Mouse (Mus musculus) adrenal gland, adult (tissue): Measurements from ENCODE around the gene Kcnj15.

Experiments used
- DNase-seq, 2 experiments: peaks; one replicate each; pipeline ENCODE4 v3.0.0; 2022 to 2023; ENCODE audit warnings: low spot score in 1 of 2; ENCODE audit not compliant: inconsistent age in 2 of 2

Kcnj15 gene

GRCm38 (mm10) chr16:95244626-95245303 lies 12.6 kb upstream of the Kcnj15 start:
- no peak for DNase-seq

GRCm38 (mm10) chr16:95245499-95245898 lies 11.9 kb upstream of the Kcnj15 start:
- DNase-seq, result peak in 1 of 2 experiments; percentile 23

GRCm38 (mm10) chr16:95248646-95249045 lies 8.7 kb upstream of the Kcnj15 start:
- DNase-seq, result no peak

- DNase-seq, result no peak
Measured at GRCm38 (mm10) chr16:95256648-95257047, 710 bp upstream of the Kcnj15 start.

GRCm38 (mm10) chr16:95258100-95258499 lies 742 bp downstream of the Kcnj15 start:
- no peak for DNase-seq

- DNase-seq, result no peak
Measured at GRCm38 (mm10) chr16:95259505-95259904, 2.1 kb downstream of the Kcnj15 start.

- DNase-seq, result peak; percentile 14 to 39
Measured at GRCm38 (mm10) chr16:95260693-95261092, 3.3 kb downstream of the Kcnj15 start.

- no peak for DNase-seq
Measured at GRCm38 (mm10) chr16:95261807-95262206, 4.4 kb downstream of the Kcnj15 start.

- no peak for DNase-seq
Measured at GRCm38 (mm10) chr16:95262706-95263363, 5.5 kb downstream of the Kcnj15 start.

GRCm38 (mm10) chr16:95264324-95264723 lies 7.0 kb downstream of the Kcnj15 start:
- no peak for DNase-seq

GRCm38 (mm10) chr16:95267481-95268183 lies 10.3 kb downstream of the Kcnj15 start:
- no peak for DNase-seq

GRCm38 (mm10) chr16:95269610-95270009 lies 12.3 kb downstream of the Kcnj15 start:
- DNase-seq, result no peak

- DNase-seq, result no peak
Measured at GRCm38 (mm10) chr16:95273101-95273500, 15.7 kb downstream of the Kcnj15 start.

- DNase-seq, result no peak
Measured at GRCm38 (mm10) chr16:95275713-95276502, 18.6 kb downstream of the Kcnj15 start.

GRCm38 (mm10) chr16:95279015-95279414 lies 21.7 kb downstream of the Kcnj15 start:
- DNase-seq, result no peak

GRCm38 (mm10) chr16:95280338-95280737 lies 23.0 kb downstream of the Kcnj15 start:
- no peak for DNase-seq

- no peak for DNase-seq
Measured at GRCm38 (mm10) chr16:95283369-95283768, 26.0 kb downstream of the Kcnj15 start.

- no peak for DNase-seq
Measured at GRCm38 (mm10) chr16:95284085-95284727, 26.8 kb downstream of the Kcnj15 start.

GRCm38 (mm10) chr16:95285043-95285442 lies 27.7 kb downstream of the Kcnj15 start:
- no peak for DNase-seq

GRCm38 (mm10) chr16:95285767-95286166 lies 28.4 kb downstream of the Kcnj15 start:
- no peak for DNase-seq

GRCm38 (mm10) chr16:95287656-95288055 lies 30.3 kb downstream of the Kcnj15 start:
- no peak for DNase-seq
